In the genomic region with DNA sequence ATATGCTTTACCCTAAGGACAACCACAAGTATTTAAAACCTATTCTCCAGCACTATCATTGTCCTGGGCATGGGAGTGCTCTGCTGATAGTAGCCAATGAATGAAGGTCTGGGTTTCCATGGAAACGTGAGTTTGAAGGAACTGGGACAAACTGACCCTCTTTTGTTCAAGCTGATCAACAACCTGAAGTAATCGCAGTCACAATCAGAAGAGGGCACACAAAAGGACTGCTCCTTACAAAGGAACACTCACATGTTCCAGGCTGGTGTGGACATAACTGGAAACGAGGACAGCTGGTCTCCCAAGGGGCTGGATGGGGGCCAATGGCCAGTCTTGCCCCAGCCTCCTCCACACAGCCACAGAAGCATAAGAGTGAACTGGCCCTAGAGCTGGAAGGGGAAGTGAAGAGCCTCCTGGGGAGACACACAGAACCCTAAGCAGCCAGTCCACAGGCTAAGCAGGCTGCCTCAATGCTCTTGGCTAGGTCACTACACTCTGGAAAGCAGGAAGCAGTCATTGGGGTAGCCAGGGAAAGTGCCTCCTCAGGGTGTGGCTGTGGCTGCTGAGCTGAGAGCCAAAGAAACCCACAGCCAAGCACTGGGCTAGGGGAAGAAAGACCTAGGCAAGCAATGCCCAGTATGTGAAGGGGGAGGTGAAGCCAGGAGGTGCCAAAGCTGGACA, we compare ENCODE assay signal across 8 mouse cellular contexts. TPM values are rescaled to one million over a fixed set of nuclear protein-coding genes. Genes with fewer than 3 reads are reported as not detected.
DNase-seq lines count a peak whose midpoint lies in the region; ATAC-seq and TF ChIP-seq lines count a peak whose summit lies in the region.

No protein-coding gene starts in this region.

- no peak overlapping the region for H3K9ac ChIP-seq in forebrain, embryonic 14.5 days (ENCODE audit: low read length)
- H3K9ac ChIP-seq in limb, embryonic 15.5 days, result no peak overlapping the region
- H3K9ac ChIP-seq in neural tube, embryonic 12.5 days, result no peak overlapping the region

- H3K4me2 ChIP-seq in forebrain, embryonic 14.5 days (ENCODE audit: low read length), result no peak overlapping the region
- H3K4me2 ChIP-seq in limb, embryonic 15.5 days, result no peak overlapping the region
- no peak overlapping the region for H3K4me2 ChIP-seq in neural tube, embryonic 12.5 days (replicated peaks)

- no peaks in the 10 kb centered on the region for H3K36me3 ChIP-seq in forebrain, embryonic 14.5 days (ENCODE audit: control insufficient read depth, insufficient read depth, low read length)
- no peaks in the 10 kb centered on the region for H3K36me3 ChIP-seq in limb, embryonic 15.5 days
- no peaks in the 10 kb centered on the region for H3K36me3 ChIP-seq in neural tube, embryonic 12.5 days

- intact Hi-C loops in heart, postnatal 25 days (cut with DNase I), result no loop called here

- H3K9me3 ChIP-seq in forebrain, embryonic 14.5 days (replicated peaks; ENCODE audit: control insufficient read depth, low read length), result peaks cover 2% of the 10 kb centered on the region
- no peaks in the 10 kb centered on the region for H3K9me3 ChIP-seq in limb, embryonic 15.5 days
- H3K9me3 ChIP-seq in neural tube, embryonic 12.5 days, result peaks cover 2% of the 10 kb centered on the region; the same call in 1 of the 2 replicates

- H3K27me3 ChIP-seq in forebrain, embryonic 14.5 days (replicated peaks; ENCODE audit: control insufficient read depth, insufficient read depth, low read length), result no peaks in the 10 kb centered on the region
- no peaks in the 10 kb centered on the region for H3K27me3 ChIP-seq in limb, embryonic 15.5 days
- no peaks in the 10 kb centered on the region for H3K27me3 ChIP-seq in neural tube, embryonic 12.5 days (replicated peaks)

- H3K4me3 ChIP-seq in forebrain, embryonic 14.5 days (ENCODE audit: low read depth, low read length), result no peak overlapping the region
- H3K4me3 ChIP-seq in limb, embryonic 15.5 days, result no peak overlapping the region
- H3K4me3 ChIP-seq in neural tube, embryonic 12.5 days, result no peak overlapping the region

- peaks cover 5% of the 10 kb centered on the region for H3K4me1 ChIP-seq in forebrain, embryonic 14.5 days (ENCODE audit: control insufficient read depth, insufficient read depth, low read length)
- H3K4me1 ChIP-seq in limb, embryonic 15.5 days, result peaks cover 8% of the 10 kb centered on the region
- peaks cover 16% of the 10 kb centered on the region for H3K4me1 ChIP-seq in neural tube, embryonic 12.5 days

- peak; percentile 66 for ATAC-seq in forebrain, embryonic 14.5 days
- ATAC-seq in limb, embryonic 15.5 days (ENCODE audit: insufficient number of reproducible peaks, low FRiP score, low TSS enrichment, low read depth), result peak; percentile 48; the same call in 1 of the 2 replicates
- ATAC-seq in neural tube, embryonic 12.5 days (ENCODE audit: low FRiP score, low read depth), result peak; percentile 71

- TF ChIP-seq CTCF in brain, embryonic 14.5 days (IDR thresholded peaks at IDR 0.05; ENCODE audit: borderline replicate concordance, extremely low read depth, insufficient read depth, insufficient read length), result no peak

- peak overlapping the region; percentile 55 for H3K27ac ChIP-seq in forebrain, embryonic 14.5 days (ENCODE audit: low read depth, low read length)
- no peak overlapping the region for H3K27ac ChIP-seq in limb, embryonic 15.5 days
- H3K27ac ChIP-seq in neural tube, embryonic 12.5 days, result no peak overlapping the region

- 9% methylated on average over 3 of the region's 3 CpGs for WGBS in forebrain, embryonic 14.5 days
- WGBS in limb, embryonic 15.5 days, result 67% methylated on average over 3 of the region's 3 CpGs
- WGBS in neural tube, embryonic 12.5 days, result 15% methylated on average over 3 of the region's 3 CpGs

- peak; percentile 75 for DNase-seq in R1 (ENCODE audit: low read depth, low spot score)
- DNase-seq in brain, embryonic 14.5 days (ENCODE audit: low read depth), result peak; percentile 70
- DNase-seq in forebrain, embryonic 14.5 days (ENCODE audit: low spot score), result peak; percentile 54
- DNase-seq in heart, postnatal 25 days (ENCODE audit: low spot score), result peak; percentile 49
- DNase-seq in spleen, postnatal 4 days (ENCODE audit: low spot score in 2 of 2), result no peak
- no peak for DNase-seq in urinary bladder, adult 18-20 months (ENCODE audit: low spot score in 2 of 2)

- no peak for TF ChIP-seq POLR2A in brain, embryonic 14.5 days (IDR thresholded peaks at IDR 0.05; ENCODE audit: borderline replicate concordance, extremely low read depth, insufficient read depth, insufficient read length, poor library complexity, severe bottlenecking)

RNA-seq across cellular contexts. Expression of a gene that starts 14.0 kb away (rescaled TPM):
- 10.7 and 15.8 TPM in 2 replicates for polyA plus RNA-seq in brain, embryonic 14.5 days (2012; rRNA removed)
- 0.80 and 1.1 TPM in 2 replicates for polyA plus RNA-seq in forebrain, embryonic 14.5 days (2014; fragmentation: Nextera tagmentation; extraction: Ambion mirVana)
- 10 to 100 TPM; 49.6 to 53.1 TPM for total RNA-seq in heart, postnatal 25 days (2021)
- 0.95 and 1.2 TPM in 2 replicates for polyA plus RNA-seq in limb, embryonic 15.5 days (2015; fragmentation: Nextera tagmentation; extraction: Ambion mirVana)
- 0.93 and 1.1 TPM in 2 replicates for polyA plus RNA-seq in neural tube, embryonic 12.5 days (2016; fragmentation: Nextera tagmentation; extraction: Ambion mirVana)

Comparison
In these comparisons a context has a peak if more than half of its experiments do, and no peak if none do; other contexts are left out.
1. DNase-seq: peak in R1 (single experiment), brain, embryonic 14.5 days (single experiment), forebrain, embryonic 14.5 days (single experiment) and heart, postnatal 25 days (single experiment); none in spleen, postnatal 4 days (0 of 2) and urinary bladder, adult 18-20 months (0 of 2).
2. Peak in every context shown above with its lines, with median percentiles within 50 percentile points of each other: ATAC-seq.